Mouse (Mus musculus): ENCODE measurements at regions not wholly inside any gene's neighbourhood (a gene's known extent, or its start where the extent isn't known, plus 50 kb on each side); places are given as distances from the start of the nearest gene placed in this dataset.
A peak's percentile ranks its signal among the peaks of the same experiment; 100 is the strongest.

DNA sequence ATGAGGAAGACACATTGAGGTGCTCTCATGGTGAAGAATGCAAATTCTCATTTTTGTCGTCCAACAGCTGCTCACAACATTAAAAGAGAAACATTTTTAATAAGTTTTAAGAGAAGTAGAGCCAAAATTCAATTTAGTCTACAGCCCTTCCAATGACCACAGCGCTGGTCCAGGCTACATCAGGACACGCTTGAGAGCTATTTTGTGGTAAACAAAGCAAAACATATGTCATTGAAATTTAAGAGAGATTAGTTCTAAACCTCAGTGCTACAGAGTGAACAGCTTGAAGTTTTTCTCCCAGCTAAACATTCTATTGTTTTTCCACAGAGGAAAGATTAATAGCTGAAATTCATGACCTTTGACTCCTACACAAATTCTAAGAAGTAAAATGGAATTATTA, 1820.8 kb upstream of the Acvr2a start:
- 77% methylated on average over 3 of the region's 3 CpGs for WGBS
- no peak overlapping the region for H3K9ac ChIP-seq
- no peak for ATAC-seq

GRCm38 (mm10) chr2:46992672-46993071, 1821.2 kb upstream of the Acvr2a start:
- Histone ChIP-seq H3K4me3 (no peak overlapping the region), H3K9ac (no peak overlapping the region), H3K4me2 (no peak overlapping the region), H3K27me3 (no peaks in the 10 kb centered on the region), H3K4me1 (no peaks in the 10 kb centered on the region), H3K36me3 (ENCODE audit: poor library complexity, severe bottlenecking) (no peaks in the 10 kb centered on the region), H3K27ac (no peak overlapping the region), H3K9me3 (replicated peaks) (no peaks in the 10 kb centered on the region)
- ATAC-seq: no peak
- WGBS: 89% methylated on average over 3 of the region's 3 CpGs

More for the DNA sequence above, 1820.8 kb upstream of the Acvr2a start:
- Histone ChIP-seq H3K4me3 (no peak overlapping the region), H3K4me1 (no peaks in the 10 kb centered on the region), H3K36me3 (ENCODE audit: poor library complexity, severe bottlenecking) (no peaks in the 10 kb centered on the region), H3K27me3 (no peaks in the 10 kb centered on the region), H3K27ac (no peak overlapping the region), H3K9me3 (replicated peaks) (no peaks in the 10 kb centered on the region), H3K4me2 (no peak overlapping the region)

GRCm38 (mm10) chr2:46986689-46987088, 1827.2 kb upstream of the Acvr2a start:
- Histone ChIP-seq H3K4me2 (no peak overlapping the region), H3K9me3 (replicated peaks) (no peaks in the 10 kb centered on the region), H3K4me1 (no peaks in the 10 kb centered on the region), H3K27me3 (no peaks in the 10 kb centered on the region), H3K4me3 (no peak overlapping the region), H3K9ac (no peak overlapping the region), H3K36me3 (ENCODE audit: poor library complexity, severe bottlenecking) (no peaks in the 10 kb centered on the region), H3K27ac (no peak overlapping the region)
- 89% methylated on average over 2 of the region's 2 CpGs for WGBS
- ATAC-seq: no peak

DNA sequence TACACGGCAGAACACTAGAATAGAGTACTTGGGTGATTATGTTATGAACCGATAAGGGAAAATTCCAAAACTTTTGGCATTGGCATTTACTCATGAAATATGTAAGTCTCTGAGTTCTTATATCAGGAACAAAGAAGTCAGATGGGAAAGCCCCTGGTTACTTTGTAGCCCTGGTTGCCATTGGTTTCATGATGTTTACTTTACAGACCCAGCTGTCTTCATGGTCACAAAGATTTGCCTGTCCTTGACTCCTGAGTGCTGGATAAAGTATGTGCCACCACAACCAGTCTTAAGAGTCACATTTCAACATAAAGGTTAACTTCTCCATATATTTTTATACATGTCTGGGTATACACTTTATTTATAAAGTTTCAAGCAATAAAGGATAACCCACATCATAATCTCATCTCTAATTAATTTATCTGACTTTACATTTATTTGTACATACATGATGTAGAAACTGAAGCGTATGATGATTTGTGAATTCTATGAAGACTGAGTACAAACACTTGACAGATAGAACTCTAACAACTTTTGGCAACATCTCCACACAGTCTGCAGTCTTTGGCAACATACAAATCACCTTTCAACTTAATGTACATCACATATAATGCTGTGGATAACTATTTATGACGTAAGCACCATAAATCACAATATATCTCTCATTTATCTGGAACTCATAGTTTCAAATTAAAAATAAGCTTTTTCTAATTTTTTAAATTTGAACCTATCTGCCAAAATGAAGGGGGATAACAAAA, 1827.8 kb upstream of the Acvr2a start:
- WGBS: 89% methylated on average over 4 of the region's 4 CpGs
- Histone ChIP-seq H3K27me3 (no peaks in the 10 kb centered on the region), H3K9me3 (replicated peaks) (no peaks in the 10 kb centered on the region), H3K9ac (no peak overlapping the region), H3K36me3 (ENCODE audit: poor library complexity, severe bottlenecking) (no peaks in the 10 kb centered on the region), H3K4me3 (no peak overlapping the region), H3K27ac (no peak overlapping the region), H3K4me1 (no peaks in the 10 kb centered on the region), H3K4me2 (no peak overlapping the region)
- no peak for ATAC-seq

- 75% methylated on average over 7 of the region's 7 CpGs for WGBS
- ATAC-seq: peak; percentile 30; the same call in 1 of the 2 replicates
Observed at GRCm38 (mm10) chr2:46940628-46941530, 1823.7 kb upstream of the Zeb2 start.

GRCm38 (mm10) chr2:46932831-46933230, 1815.6 kb upstream of the Zeb2 start:
- Histone ChIP-seq H3K27me3 (no peaks in the 10 kb centered on the region), H3K36me3 (ENCODE audit: poor library complexity, severe bottlenecking) (no peaks in the 10 kb centered on the region), H3K9me3 (replicated peaks) (no peaks in the 10 kb centered on the region), H3K4me1 (no peaks in the 10 kb centered on the region), H3K4me2 (no peak overlapping the region), H3K9ac (no peak overlapping the region), H3K27ac (no peak overlapping the region), H3K4me3 (no peak overlapping the region)
- WGBS: 80% methylated on average over 1 of the region's 1 CpGs
- no peak for ATAC-seq

More at GRCm38 (mm10) chr2:46940628-46941530, 1823.7 kb upstream of the Zeb2 start:
- Histone ChIP-seq H3K9me3 (replicated peaks) (no peaks in the 10 kb centered on the region), H3K4me3 (no peak overlapping the region), H3K27ac (no peak overlapping the region), H3K4me2 (no peak overlapping the region), H3K36me3 (ENCODE audit: poor library complexity, severe bottlenecking) (no peaks in the 10 kb centered on the region), H3K4me1 (no peaks in the 10 kb centered on the region), H3K27me3 (no peaks in the 10 kb centered on the region), H3K9ac (no peak overlapping the region)

- Histone ChIP-seq H3K27ac (no peak overlapping the region), H3K4me3 (no peak overlapping the region), H3K4me2 (no peak overlapping the region), H3K4me1 (no peaks in the 10 kb centered on the region), H3K9me3 (replicated peaks) (no peaks in the 10 kb centered on the region), H3K27me3 (no peaks in the 10 kb centered on the region), H3K36me3 (ENCODE audit: poor library complexity, severe bottlenecking) (no peaks in the 10 kb centered on the region), H3K9ac (no peak overlapping the region)
- WGBS: 89% methylated on average over 3 of the region's 3 CpGs
- no peak for ATAC-seq
Observed at GRCm38 (mm10) chr2:46924189-46924588, 1807.0 kb upstream of the Zeb2 start.

- Histone ChIP-seq H3K4me1 (no peaks in the 10 kb centered on the region), H3K27me3 (no peaks in the 10 kb centered on the region), H3K4me2 (no peak overlapping the region), H3K27ac (no peak overlapping the region), H3K36me3 (ENCODE audit: poor library complexity, severe bottlenecking) (no peaks in the 10 kb centered on the region), H3K9me3 (replicated peaks) (no peaks in the 10 kb centered on the region), H3K9ac (no peak overlapping the region), H3K4me3 (no peak overlapping the region)
- no peak for ATAC-seq
Observed at GRCm38 (mm10) chr2:46913496-46913895, 1796.3 kb upstream of the Zeb2 start.

DNA sequence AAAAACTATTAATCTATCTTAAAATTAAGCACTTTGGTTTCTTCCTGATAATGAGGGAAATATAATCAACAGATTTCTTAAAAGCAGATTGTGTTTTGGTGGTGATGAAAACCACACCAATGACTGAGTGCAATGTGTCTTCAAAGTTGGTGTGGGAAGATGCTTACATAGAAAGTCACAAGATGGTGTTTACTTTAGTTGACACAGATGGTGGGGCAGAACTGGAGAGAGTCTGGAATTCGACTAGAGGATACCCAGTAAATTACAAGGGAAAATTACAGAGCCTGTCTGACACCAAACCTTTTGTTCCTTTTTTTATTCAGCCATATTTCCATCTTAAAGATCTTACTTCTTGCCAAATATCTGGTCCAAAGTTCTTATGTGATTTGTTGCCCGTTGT, 1766.0 kb upstream of the Zeb2 start:
- Histone ChIP-seq H3K36me3 (ENCODE audit: poor library complexity, severe bottlenecking) (no peaks in the 10 kb centered on the region), H3K27ac (no peak overlapping the region), H3K9me3 (replicated peaks) (no peaks in the 10 kb centered on the region), H3K4me1 (no peaks in the 10 kb centered on the region), H3K27me3 (no peaks in the 10 kb centered on the region), H3K9ac (no peak overlapping the region), H3K4me3 (no peak overlapping the region), H3K4me2 (no peak overlapping the region)
- 71% methylated on average over 2 of the region's 2 CpGs for WGBS
- no peak for ATAC-seq

- Histone ChIP-seq H3K4me3 (no peak overlapping the region), H3K4me2 (no peak overlapping the region), H3K4me1 (no peaks in the 10 kb centered on the region), H3K36me3 (ENCODE audit: poor library complexity, severe bottlenecking) (no peaks in the 10 kb centered on the region), H3K9ac (no peak overlapping the region), H3K27ac (no peak overlapping the region), H3K9me3 (replicated peaks) (no peaks in the 10 kb centered on the region), H3K27me3 (no peaks in the 10 kb centered on the region)
- 76% methylated on average over 4 of the region's 4 CpGs for WGBS
- no peak for ATAC-seq
Observed at GRCm38 (mm10) chr2:46870772-46871171, 1753.6 kb upstream of the Zeb2 start.
